Mouse (Mus musculus) heart, embryonic 12.5 days (tissue): Measurements from ENCODE around the gene Fez1. TPM values are rescaled to one million over a fixed set of nuclear protein-coding genes. Genes with fewer than 3 reads are reported as not detected.
A peak's percentile ranks its signal among the peaks of the same experiment; 100 is the strongest.

Experiments used
- ATAC-seq: fragments of 200-750 bp; cut with Nextera tagmentation; 2 replicates; pipeline ENCODE4 v1.8.0; 2017; ENCODE audit warnings: moderate TSS enrichment, moderate library complexity; ENCODE audit not compliant: insufficient number of reproducible peaks, low FRiP score
- H3K27ac ChIP-seq: fragments of 300-500 bp; sonication (generic); 2 replicates; pipeline ENCODE4 v1.5.1; 2016; ENCODE audit warnings: mild to moderate bottlenecking, moderate library complexity; ENCODE audit not compliant: poor library complexity, severe bottlenecking
- H3K27me3 ChIP-seq: fragments of 300-500 bp; sonication (generic); replicated peaks from 2 replicates; pipeline ENCODE4 v1.6.1; 2016; ENCODE audit warnings: mild to moderate bottlenecking, moderate library complexity
- H3K36me3 ChIP-seq: fragments of 300-500 bp; sonication (generic); 2 replicates; pipeline ENCODE4 v1.6.1; 2016; ENCODE audit warnings: mild to moderate bottlenecking, moderate library complexity
- H3K4me1 ChIP-seq: fragments of 300-500 bp; sonication (generic); replicated peaks from 2 replicates; pipeline ENCODE4 v1.6.1; 2016; ENCODE audit warnings: mild to moderate bottlenecking
- H3K4me2 ChIP-seq: fragments of 300-500 bp; sonication (generic); 2 replicates; pipeline ENCODE4 v1.6.1; 2016; ENCODE audit warnings: mild to moderate bottlenecking, moderate library complexity
- H3K4me3 ChIP-seq: fragments of 300-500 bp; sonication (generic); 2 replicates; pipeline ENCODE4 v1.5.1; 2016; ENCODE audit warnings: mild to moderate bottlenecking
- H3K9ac ChIP-seq: fragments of 300-500 bp; sonication (generic); 2 replicates; pipeline ENCODE4 v1.6.1; 2016; ENCODE audit warnings: mild to moderate bottlenecking, moderate library complexity
- H3K9me3 ChIP-seq: fragments of 300-500 bp; sonication (generic); replicated peaks from 2 replicates; pipeline ENCODE4 v1.6.1; 2016; ENCODE audit warnings: mild to moderate bottlenecking, moderate library complexity
- WGBS: fragments of 180-500 bp; shearing (Covaris S2); methylation state at CpG from one replicate; pipeline ENCODE4 v1.1.7; 2016; 5-methylcytosine and 5-hydroxymethylcytosine counted together
- polyA plus RNA-seq: library from polyadenylated mRNA; unstranded; fragments of >200 nt; fragmentation: Nextera tagmentation; extraction: Ambion mirVana; gene quantifications from 2 replicates; pipeline ENCODE4 v1.2.1, GENCODE M21; 2016

The Fez1 gene
- polyA plus RNA-seq, 1 experiment from 2014 or later, result 2.0 TPM

DNA sequence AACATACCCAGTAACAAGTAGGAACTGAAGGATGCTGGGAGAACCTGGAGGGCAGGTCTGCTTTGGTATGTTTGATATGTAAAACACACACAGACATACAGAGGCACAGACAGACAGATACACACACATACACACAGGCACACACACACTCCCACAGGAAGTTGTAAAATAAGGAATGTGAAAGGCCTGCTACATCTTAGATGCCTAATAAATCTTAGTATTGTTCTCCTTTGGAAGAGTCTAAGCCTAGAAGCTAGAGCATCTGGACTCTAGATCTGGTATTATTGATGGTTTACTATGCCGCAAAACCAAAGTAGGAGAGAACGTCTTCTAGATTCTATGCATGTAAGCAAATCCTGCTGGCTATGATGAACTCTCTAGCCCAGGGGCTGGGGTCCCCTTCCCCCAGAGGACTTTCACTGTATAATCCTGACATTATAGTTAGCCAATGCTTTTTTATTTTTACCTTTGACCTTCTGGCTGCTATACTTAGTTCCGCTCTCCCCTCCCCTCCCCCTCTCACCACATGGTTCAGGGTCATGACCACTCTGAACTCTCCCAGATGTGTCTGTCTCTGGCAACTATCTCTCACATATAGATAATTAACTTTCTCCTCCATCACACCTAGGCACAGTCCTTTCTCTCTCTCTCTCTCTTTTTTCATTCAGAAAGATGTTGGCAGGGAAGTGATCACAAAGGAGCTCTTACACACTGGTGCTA, 16.2 kb upstream of the Fez1 start:
- no peaks in the 10 kb centered on the region for H3K27me3 ChIP-seq
- 88% methylated on average over 3 of the region's 3 CpGs for WGBS
- H3K4me1 ChIP-seq, result no peaks in the 10 kb centered on the region
- no peaks in the 10 kb centered on the region for H3K36me3 ChIP-seq
- ATAC-seq, result no peak
- H3K4me3 ChIP-seq, result no peak overlapping the region
- no peak overlapping the region for H3K27ac ChIP-seq
- no peak overlapping the region for H3K4me2 ChIP-seq
- no peak overlapping the region for H3K9ac ChIP-seq
- H3K9me3 ChIP-seq, result no peaks in the 10 kb centered on the region

DNA sequence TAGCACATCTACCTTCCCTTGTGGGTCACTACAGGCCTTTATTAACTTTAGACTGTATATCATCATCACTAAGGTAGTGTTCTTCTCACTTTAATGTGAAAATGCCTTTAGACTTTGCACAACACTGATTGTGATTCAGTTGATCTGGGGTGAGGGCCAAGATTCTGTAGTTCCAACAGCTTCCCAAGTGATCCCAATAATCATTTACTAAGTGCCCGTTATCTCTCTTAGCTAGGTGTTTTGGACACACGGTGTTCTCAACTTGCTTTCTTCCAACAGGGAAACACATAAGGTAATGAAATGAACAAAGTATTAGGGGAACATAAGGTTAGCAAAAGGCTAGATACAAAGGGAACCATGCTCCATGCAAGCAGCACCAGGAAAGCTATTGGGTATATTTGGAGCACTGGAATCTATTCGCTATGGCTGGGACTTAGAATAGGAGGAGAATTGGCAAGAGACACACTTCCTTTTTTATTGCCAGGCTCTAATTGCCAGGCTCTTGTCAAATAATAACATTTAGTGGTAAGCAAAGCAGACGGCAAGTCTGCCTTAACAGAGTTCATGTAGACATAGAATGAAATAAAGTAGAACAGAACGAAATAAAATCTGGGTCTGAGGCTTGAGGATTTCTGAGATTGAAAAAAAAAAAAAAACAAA, 13.4 kb upstream of the Fez1 start:
- H3K4me1 ChIP-seq, result no peaks in the 10 kb centered on the region
- ATAC-seq, result no peak
- no peaks in the 10 kb centered on the region for H3K27me3 ChIP-seq
- no peak overlapping the region for H3K4me2 ChIP-seq
- H3K4me3 ChIP-seq, result no peak overlapping the region
- H3K9ac ChIP-seq, result no peak overlapping the region
- 76% methylated on average over 5 of the region's 5 CpGs for WGBS
- no peaks in the 10 kb centered on the region for H3K36me3 ChIP-seq
- H3K27ac ChIP-seq, result no peak overlapping the region
- no peaks in the 10 kb centered on the region for H3K9me3 ChIP-seq

DNA sequence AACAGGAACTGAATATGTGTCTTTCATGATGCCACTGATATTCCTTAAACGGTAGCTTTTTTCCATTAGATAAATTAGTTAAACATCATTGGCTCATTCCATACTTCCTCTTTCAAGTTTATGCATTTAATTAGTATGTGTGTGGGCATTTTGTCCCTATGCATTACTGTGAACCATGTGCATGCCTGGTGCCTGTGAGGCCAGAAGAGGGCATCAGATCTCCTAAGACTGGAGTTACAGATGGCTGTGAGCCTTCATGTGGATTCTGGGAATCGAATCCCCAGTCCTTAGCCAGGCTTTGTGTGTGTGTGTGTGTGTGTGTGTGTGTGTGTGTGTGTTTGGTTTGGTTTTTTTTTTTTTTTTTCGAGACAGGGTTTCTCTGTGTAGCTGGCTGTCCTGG, 7.2 kb upstream of the Fez1 start:
- Histone ChIP-seq H3K4me3 (no peak overlapping the region), H3K4me1 (no peaks in the 10 kb centered on the region), H3K4me2 (no peak overlapping the region), H3K9ac (no peak overlapping the region), H3K36me3 (no peaks in the 10 kb centered on the region), H3K9me3 (no peaks in the 10 kb centered on the region), H3K27me3 (no peaks in the 10 kb centered on the region), H3K27ac (no peak overlapping the region)
- no peak for ATAC-seq
- 55% methylated on average over 2 of the region's 3 CpGs for WGBS

DNA sequence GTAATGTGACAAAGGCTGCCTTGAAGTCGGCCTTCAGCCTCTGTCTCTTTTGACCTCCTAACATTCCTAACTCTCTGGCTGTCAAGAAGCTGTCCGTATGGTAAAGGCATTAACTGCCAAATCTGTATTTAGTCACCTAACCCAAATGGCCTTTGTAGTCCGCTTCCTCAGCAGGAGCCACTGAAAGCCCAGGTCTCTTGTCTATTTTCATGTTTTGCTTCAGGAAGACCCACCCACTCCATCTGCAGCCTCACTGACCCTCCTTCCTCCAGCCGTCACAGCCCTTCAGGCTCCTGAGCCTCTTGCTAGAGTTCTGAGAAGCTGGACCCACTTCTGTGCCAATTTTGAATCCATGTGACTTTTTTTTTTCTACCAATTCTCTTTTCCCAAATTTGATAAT, 2.8 kb upstream of the Fez1 start:
- no peaks in the 10 kb centered on the region for H3K9me3 ChIP-seq
- H3K4me3 ChIP-seq, result no peak overlapping the region
- no peak for ATAC-seq
- no peak overlapping the region for H3K9ac ChIP-seq
- no peaks in the 10 kb centered on the region for H3K27me3 ChIP-seq
- whole genome bisulfite sequencing, result 58% methylated on average over 4 of the region's 4 CpGs
- no peaks in the 10 kb centered on the region for H3K36me3 ChIP-seq
- H3K4me1 ChIP-seq, result peaks cover 4% of the 10 kb centered on the region; the same call in 1 of the 2 replicates
- no peak overlapping the region for H3K27ac ChIP-seq
- no peak overlapping the region for H3K4me2 ChIP-seq

DNA sequence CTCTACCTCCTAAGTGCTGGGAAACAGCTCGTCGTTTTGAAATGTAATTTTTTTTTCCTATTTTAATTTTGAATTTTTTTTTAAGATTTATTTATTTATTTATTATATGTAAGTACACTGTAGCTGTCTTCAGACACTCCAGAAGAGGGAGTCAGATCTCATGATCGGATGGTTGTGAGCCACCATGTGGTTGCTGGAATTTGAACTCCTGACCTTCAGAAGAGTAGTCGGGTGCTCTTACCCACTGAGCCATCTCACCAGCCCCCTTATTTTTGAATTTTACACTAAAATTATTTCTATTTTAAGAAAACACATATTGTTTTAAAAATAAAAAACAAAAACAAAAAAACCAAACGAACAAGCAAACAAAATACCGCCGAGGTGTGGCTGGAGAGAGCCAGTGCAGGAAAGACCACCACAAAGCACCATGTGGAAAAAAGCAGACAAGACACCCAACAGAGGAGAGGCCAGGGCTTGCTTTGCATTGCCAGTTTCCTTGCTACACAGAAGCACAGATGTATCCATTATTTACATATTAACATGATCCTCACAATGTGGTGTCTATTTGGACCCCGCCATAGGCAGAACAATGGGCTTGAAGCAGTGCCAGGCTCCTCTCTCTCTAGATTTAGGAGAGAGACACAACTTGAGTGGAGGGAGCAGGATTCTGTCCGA, 558 bp upstream of the Fez1 start:
- H3K27me3 ChIP-seq, result no peaks in the 10 kb centered on the region
- no peaks in the 10 kb centered on the region for H3K36me3 ChIP-seq
- no peak overlapping the region for H3K4me3 ChIP-seq
- H3K9me3 ChIP-seq, result no peaks in the 10 kb centered on the region
- peak overlapping the region; percentile 24; the same call in 1 of the 2 replicates for H3K4me2 ChIP-seq
- no peak for ATAC-seq
- H3K9ac ChIP-seq, result no peak overlapping the region
- WGBS, result 49% methylated on average over 9 of the region's 9 CpGs
- H3K4me1 ChIP-seq, result peaks cover 4% of the 10 kb centered on the region; the same call in 1 of the 2 replicates
- H3K27ac ChIP-seq, result no peak overlapping the region

DNA sequence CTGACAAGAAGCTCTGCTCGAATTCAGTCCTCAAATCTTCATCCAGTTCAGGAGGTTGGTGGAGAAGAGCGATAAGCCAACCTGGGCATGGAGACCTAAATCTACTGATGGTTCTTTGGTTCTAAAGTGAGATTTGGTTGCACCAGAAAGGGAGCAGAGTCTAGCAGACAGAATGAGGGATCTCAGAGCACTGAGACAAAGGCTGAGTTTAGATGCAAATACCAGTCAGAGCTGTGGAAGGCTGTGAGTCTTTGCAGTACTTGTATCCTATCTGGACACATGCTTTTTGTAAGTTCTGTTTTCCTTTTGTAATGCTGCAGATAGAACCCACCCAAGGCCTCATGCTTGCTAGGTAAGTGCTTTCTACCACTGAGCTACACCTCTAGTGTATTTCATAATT, 360 bp downstream of the Fez1 start:
- Histone ChIP-seq H3K9me3 (no peaks in the 10 kb centered on the region), H3K4me2 (peak overlapping the region; percentile 24; the same call in 1 of the 2 replicates), H3K4me3 (no peak overlapping the region), H3K27ac (no peak overlapping the region), H3K27me3 (no peaks in the 10 kb centered on the region), H3K36me3 (no peaks in the 10 kb centered on the region), H3K9ac (no peak overlapping the region), H3K4me1 (peaks cover 4% of the 10 kb centered on the region; the same call in 1 of the 2 replicates)
- ATAC-seq, result no peak
- WGBS, result 40% methylated on average over 2 of the region's 2 CpGs

DNA sequence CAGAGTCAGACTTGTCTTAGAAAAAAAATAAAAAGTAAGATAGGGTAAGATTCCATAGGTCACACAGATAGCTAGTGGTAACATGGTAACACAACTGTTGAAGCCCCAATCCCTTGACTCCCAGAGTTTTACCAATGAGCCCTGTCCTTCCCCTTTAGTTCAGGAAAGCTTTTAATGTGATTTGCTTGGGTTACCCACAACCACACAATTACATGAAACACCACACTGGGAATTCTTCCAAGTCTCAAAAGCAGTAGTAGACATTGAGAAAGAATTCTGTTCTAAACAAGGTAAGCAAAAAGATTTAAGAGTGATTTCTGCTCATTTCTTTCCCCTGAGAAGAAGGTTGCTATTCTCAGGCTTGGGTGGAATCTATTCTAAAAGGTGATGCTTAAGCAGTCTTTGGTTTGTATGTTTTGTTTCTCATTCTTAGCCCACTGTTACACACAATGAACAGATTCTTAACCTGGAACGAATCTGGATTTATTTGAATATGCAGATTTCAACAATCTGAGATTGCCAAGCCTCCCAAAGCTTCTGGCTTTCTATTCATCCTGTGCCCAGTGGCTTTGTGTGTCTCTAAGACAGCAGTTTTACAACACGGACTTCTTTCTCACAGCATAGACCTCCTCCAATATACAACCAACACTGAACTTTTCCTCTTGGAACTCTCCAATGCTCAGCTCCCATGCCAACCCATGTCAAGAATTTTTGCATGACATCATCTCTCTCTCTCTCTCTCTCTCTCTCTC, 5.1 kb downstream of the Fez1 start:
- Histone ChIP-seq H3K4me2 (no peak overlapping the region), H3K9me3 (no peaks in the 10 kb centered on the region), H3K27ac (no peak overlapping the region), H3K36me3 (no peaks in the 10 kb centered on the region), H3K4me1 (no peaks in the 10 kb centered on the region; the same call in 1 of the 2 replicates), H3K4me3 (no peak overlapping the region), H3K27me3 (0 out of 2 replicates have a peak, but pooled peaks cover 6% of the 10 kb centered on the region), H3K9ac (no peak overlapping the region)
- 46% methylated on average over 2 of the region's 2 CpGs for WGBS
- ATAC-seq, result no peak

DNA sequence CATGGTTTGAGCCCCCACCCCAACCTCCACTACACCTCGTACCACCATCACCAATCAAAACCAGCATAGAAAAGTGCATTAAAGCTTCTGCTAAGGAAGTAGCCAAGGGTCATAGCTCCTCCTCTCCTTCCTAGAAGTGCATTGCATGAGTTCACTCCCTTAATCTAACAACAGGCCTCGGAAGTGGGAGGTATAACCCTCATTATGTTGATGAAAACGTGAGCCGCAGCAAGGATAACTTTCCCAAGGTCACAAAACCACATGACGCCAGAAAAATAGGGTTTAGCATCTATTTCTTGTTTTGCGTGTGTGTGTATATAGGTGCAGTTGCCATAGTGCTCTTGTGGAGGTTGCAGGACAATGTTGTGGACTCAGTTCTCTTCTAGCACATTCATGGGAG, 9.7 kb downstream of the Fez1 start:
- no peak overlapping the region for H3K9ac ChIP-seq
- no peak for ATAC-seq
- H3K27ac ChIP-seq, result no peak overlapping the region
- 74% methylated on average over 6 of the region's 6 CpGs for WGBS
- no peak overlapping the region for H3K4me3 ChIP-seq
- H3K4me1 ChIP-seq, result peaks cover 6% of the 10 kb centered on the region
- H3K36me3 ChIP-seq, result no peaks in the 10 kb centered on the region
- H3K27me3 ChIP-seq, result peaks cover 20% of the 10 kb centered on the region
- no peak overlapping the region for H3K4me2 ChIP-seq
- no peaks in the 10 kb centered on the region for H3K9me3 ChIP-seq

DNA sequence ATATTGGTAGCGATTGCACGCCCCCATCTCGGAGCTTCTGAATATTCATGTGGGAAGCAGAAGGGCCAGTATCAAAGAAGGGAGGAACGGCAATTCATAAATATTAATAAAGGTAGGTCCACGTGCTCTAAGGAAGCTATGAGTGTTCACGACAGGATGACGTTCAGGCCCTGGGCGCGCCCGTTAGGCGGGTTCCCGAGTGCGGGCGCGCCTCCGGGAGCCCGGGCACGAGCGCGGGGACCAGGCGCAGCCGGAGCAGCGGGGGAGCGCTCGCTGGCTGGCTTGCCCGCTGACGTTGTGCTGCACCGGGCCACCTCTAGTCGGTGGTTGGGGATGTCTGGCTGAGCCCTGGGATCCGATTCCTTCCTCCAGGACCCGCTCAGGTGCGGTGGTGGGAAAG, 10.9 kb downstream of the Fez1 start:
- H3K27ac ChIP-seq, result no peak overlapping the region
- under 1% methylated on average over 32 of the region's 32 CpGs for WGBS
- peak overlapping the region; percentile 94 for H3K4me2 ChIP-seq

DNA sequence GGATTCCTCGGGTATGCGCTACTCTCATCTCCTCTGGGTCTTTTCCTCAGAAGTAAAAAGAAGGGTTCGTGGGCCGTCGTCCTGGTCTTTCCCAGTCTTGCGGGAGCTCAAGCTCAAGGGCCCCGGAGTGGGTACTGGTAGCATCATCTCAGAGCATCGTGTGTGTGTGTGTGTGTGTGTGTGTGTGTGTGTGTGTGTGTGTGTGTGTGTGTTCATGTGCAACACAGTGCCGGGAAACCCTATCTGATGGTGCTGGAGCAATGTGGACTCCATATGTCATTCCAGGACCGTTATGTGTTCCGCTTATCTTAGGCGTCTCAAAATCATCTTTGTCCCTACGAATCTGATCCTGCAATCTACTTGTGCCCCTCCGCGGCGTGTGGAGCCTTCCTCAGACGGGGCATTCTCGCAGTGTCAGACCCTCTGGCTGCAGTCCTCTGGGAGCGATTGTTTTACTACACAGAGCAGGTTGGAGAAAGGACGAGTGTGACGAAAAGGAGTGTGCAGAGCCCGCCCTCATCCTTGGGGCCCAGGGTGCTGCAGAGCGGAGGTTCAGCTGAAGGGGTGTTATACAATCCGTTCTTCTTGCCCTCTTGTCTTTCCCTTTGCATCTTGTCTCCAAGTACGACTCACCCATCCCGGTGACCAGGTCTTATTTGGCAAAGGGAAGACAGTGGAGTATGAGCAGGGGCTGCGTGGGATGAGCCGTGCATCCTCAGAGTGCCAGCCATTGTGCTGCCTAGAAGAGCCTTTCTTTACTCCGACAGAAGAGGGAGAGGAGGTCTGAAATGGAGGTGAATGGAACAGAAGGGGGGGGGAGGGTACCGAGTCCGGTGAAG, 11.6 kb downstream of the Fez1 start:
- H3K36me3 ChIP-seq, result no peaks in the 10 kb centered on the region
- peak overlapping the region; percentile 94 for H3K4me2 ChIP-seq
- peak overlapping the region; percentile 62 for H3K9ac ChIP-seq
- H3K4me3 ChIP-seq, result peak overlapping the region; percentile 51
- 0 out of 2 replicates have a peak, but pooled peaks have one; percentile 45 for ATAC-seq
- H3K9me3 ChIP-seq, result no peaks in the 10 kb centered on the region
- peaks cover 6% of the 10 kb centered on the region for H3K4me1 ChIP-seq
- H3K27me3 ChIP-seq, result peaks cover 20% of the 10 kb centered on the region
- 6% methylated on average over 31 of the region's 31 CpGs for WGBS
- no peak overlapping the region for H3K27ac ChIP-seq

More for the DNA sequence above, 10.9 kb downstream of the Fez1 start:
- Histone ChIP-seq H3K9ac (peak overlapping the region; percentile 62), H3K4me1 (peaks cover 6% of the 10 kb centered on the region), H3K9me3 (no peaks in the 10 kb centered on the region), H3K36me3 (no peaks in the 10 kb centered on the region), H3K27me3 (peaks cover 20% of the 10 kb centered on the region), H3K4me3 (peak overlapping the region; percentile 51)
- peak; percentile 83 for ATAC-seq
